Mouse (Mus musculus): ENCODE measurements around the gene Vmn1r25. TPM values are rescaled to one million over a fixed set of nuclear protein-coding genes. Genes with fewer than 3 reads are reported as not detected.
"Not testable (repeated sequence)": the region's sequence is repeated elsewhere in the genome, so short reads cannot be mapped to it uniquely, and the experiment has no call there.

Vmn1r25 gene
- polyA plus RNA-seq (2014; fragmentation: Nextera tagmentation; extraction: Ambion mirVana): not detected in 2 replicates

GRCm38 (mm10) chr6:57980710-57981109, at the start of gene Vmn1r25:
Gene Vmn1r25 (minus strand): TSS chr6:57980810.
- Histone ChIP-seq H3K27me3 (ENCODE audit: control insufficient read depth, insufficient read depth, low read length) (no peaks in the 10 kb centered on the region), H3K36me3 (ENCODE audit: control insufficient read depth, insufficient read depth, low read length) (no peaks in the 10 kb centered on the region), H3K4me2 (ENCODE audit: low read depth) (no peak within 1 kb of the TSS), H3K27ac (ENCODE audit: low read depth, low read length) (no peak within 1 kb of the TSS), H3K4me3 (ENCODE audit: low read depth, low read length) (no peak within 1 kb of the TSS), H3K9me3 (ENCODE audit: control insufficient read depth, low read length) (no peaks in the 10 kb centered on the region), H3K9ac (ENCODE audit: low read length) (no peak within 1 kb of the TSS), H3K4me1 (ENCODE audit: control insufficient read depth, insufficient read depth, low read length) (no peaks in the 10 kb centered on the region)
- ATAC-seq (ENCODE audit: insufficient read depth, low FRiP score, low TSS enrichment) (no peak), DNase-seq (ENCODE audit: low spot score) (no peak)
- 79% methylated on average over 3 of the region's 3 CpGs for WGBS

GRCm38 (mm10) chr6:58017478-58017877, 36.9 kb upstream of the Vmn1r25 start:
- H3K27me3 ChIP-seq (ENCODE audit: control insufficient read depth, insufficient read depth, low read length); H3K9ac ChIP-seq (ENCODE audit: low read length); H3K4me2 ChIP-seq (ENCODE audit: low read depth); DNase-seq (ENCODE audit: low spot score); ATAC-seq (ENCODE audit: insufficient read depth, low FRiP score, low TSS enrichment); H3K36me3 ChIP-seq (ENCODE audit: control insufficient read depth, insufficient read depth, low read length); H3K4me3 ChIP-seq (ENCODE audit: low read depth, low read length); H3K9me3 ChIP-seq (ENCODE audit: control insufficient read depth, low read length); H3K27ac ChIP-seq (ENCODE audit: low read depth, low read length); H3K4me1 ChIP-seq (ENCODE audit: control insufficient read depth, insufficient read depth, low read length): not testable (repeated sequence)
- WGBS: 94% methylated on average over 21 of the region's 21 CpGs

- DNase-seq (ENCODE audit: low spot score) (no peak), ATAC-seq (ENCODE audit: insufficient read depth, low FRiP score, low TSS enrichment) (no peak)
- no peaks in the 10 kb centered on the region for H3K9me3 ChIP-seq (ENCODE audit: control insufficient read depth, low read length)
- H3K4me2 ChIP-seq (ENCODE audit: low read depth): no peak within 1 kb of the TSS
- no peaks in the 10 kb centered on the region for H3K36me3 ChIP-seq (ENCODE audit: control insufficient read depth, insufficient read depth, low read length)
- no peak within 1 kb of the TSS for H3K9ac ChIP-seq (ENCODE audit: low read length)
- H3K4me1 ChIP-seq (ENCODE audit: control insufficient read depth, insufficient read depth, low read length): no peaks in the 10 kb centered on the region
- H3K4me3 ChIP-seq (ENCODE audit: low read depth, low read length): no peak within 1 kb of the TSS
- H3K27ac ChIP-seq (ENCODE audit: low read depth, low read length): no peak within 1 kb of the TSS
- H3K27me3 ChIP-seq (ENCODE audit: control insufficient read depth, insufficient read depth, low read length): no peaks in the 10 kb centered on the region
- 98% methylated on average over 1 of the region's 1 CpGs for WGBS
Measured at GRCm38 (mm10) chr6:58015059-58015458, 34.4 kb upstream of the Vmn1r25 start, which contains the start of gene Vmn1r26. Gene Vmn1r26 (minus strand): TSS chr6:58015159.

GRCm38 (mm10) chr6:57961403-57961802, 19.2 kb downstream of the Vmn1r25 start, which contains the start of gene Vmn1r24:
Gene Vmn1r24 (minus strand): TSS chr6:57961503.
- not testable (repeated sequence) for H3K36me3 ChIP-seq (ENCODE audit: control insufficient read depth, insufficient read depth, low read length); H3K27me3 ChIP-seq (ENCODE audit: control insufficient read depth, insufficient read depth, low read length); ATAC-seq (ENCODE audit: insufficient read depth, low FRiP score, low TSS enrichment); DNase-seq (ENCODE audit: low spot score); H3K9me3 ChIP-seq (ENCODE audit: control insufficient read depth, low read length); H3K4me3 ChIP-seq (ENCODE audit: low read depth, low read length); H3K9ac ChIP-seq (ENCODE audit: low read length); H3K27ac ChIP-seq (ENCODE audit: low read depth, low read length); H3K4me2 ChIP-seq (ENCODE audit: low read depth); H3K4me1 ChIP-seq (ENCODE audit: control insufficient read depth, insufficient read depth, low read length)
- WGBS: 73% methylated on average over 1 of the region's 1 CpGs

Other genes with a start within 250 kb of the Vmn1r25 start
- gene Vopp1, start 155.7 kb downstream of the Vmn1r25 start, polyA plus RNA-seq (2014; fragmentation: Nextera tagmentation; extraction: Ambion mirVana): 63.4 and 77.2 TPM in 2 replicates
- not detected in 2 replicates for gene Vmn1r21, start 130.5 kb downstream of the Vmn1r25 start, polyA plus RNA-seq (2014; fragmentation: Nextera tagmentation; extraction: Ambion mirVana)
- gene Vmn1r22, start 72.8 kb downstream of the Vmn1r25 start, polyA plus RNA-seq (2014; fragmentation: Nextera tagmentation; extraction: Ambion mirVana): not detected in 2 replicates
- not detected in 2 replicates for gene Vmn1r23, start 54.0 kb downstream of the Vmn1r25 start, polyA plus RNA-seq (2014; fragmentation: Nextera tagmentation; extraction: Ambion mirVana)
- gene Vmn1r24, start 19.3 kb downstream of the Vmn1r25 start, polyA plus RNA-seq (2014; fragmentation: Nextera tagmentation; extraction: Ambion mirVana): not detected in 2 replicates
- not detected in 2 replicates for gene Vmn1r26, start 34.3 kb upstream of the Vmn1r25 start, polyA plus RNA-seq (2014; fragmentation: Nextera tagmentation; extraction: Ambion mirVana)
- not detected in 2 replicates for gene Vmn1r27, start 238.0 kb upstream of the Vmn1r25 start, polyA plus RNA-seq (2014; fragmentation: Nextera tagmentation; extraction: Ambion mirVana)